Mouse (Mus musculus) cerebellum, adult 2 months (tissue): ENCODE measurements around the gene Synm. TPM values are rescaled to one million over a fixed set of nuclear protein-coding genes. Genes with fewer than 3 reads are reported as not detected.
A peak's percentile ranks its signal among the peaks of the same experiment; 100 is the strongest.

ENCODE experiments used
- DNase-seq, 2 experiments: peaks; one replicate each; pipeline ENCODE4 v3.0.0; 2021
- H3K27ac ChIP-seq: fragments of 200-500 bp; 2 replicates; pipeline ENCODE4 v1.5.1; 2012; ENCODE audit warnings: low read length, control low read depth, inconsistent platforms; ENCODE audit not compliant: insufficient read depth
- H3K27me3 ChIP-seq: fragments of 200-500 bp; 2 replicates; pipeline ENCODE4 v1.6.1; 2012; ENCODE audit warnings: inconsistent platforms, mild to moderate bottlenecking, low read length, moderate library complexity; ENCODE audit not compliant: control insufficient read depth, insufficient read depth
- H3K4me1 ChIP-seq: fragments of 200-500 bp; 2 replicates; pipeline ENCODE4 v1.6.1; 2011; ENCODE audit warnings: low read length; ENCODE audit not compliant: control insufficient read depth, insufficient read depth
- H3K4me3 ChIP-seq: fragments of 200-500 bp; replicated peaks from 2 replicates; pipeline ENCODE3; 2011; ENCODE audit warnings: mild to moderate bottlenecking, low read depth, low read length, control low read depth; ENCODE audit not compliant: insufficient read depth
- CTCF ChIP-seq: fragments of 200-500 bp; IDR thresholded peaks from 2 replicates; pipeline ENCODE4 v1.5.1; 2011; ENCODE audit warnings: low read depth, mild to moderate bottlenecking, control low read depth, low read length, moderate library complexity, borderline replicate concordance; ENCODE audit not compliant: insufficient read depth
- POLR2A ChIP-seq: fragments of 200-500 bp; IDR thresholded peaks from 2 replicates; pipeline ENCODE4 v1.6.1; 2011; ENCODE audit warnings: low read length, control low read depth, borderline replicate concordance; ENCODE audit not compliant: insufficient read depth
- WGBS: fragments of 180-500 bp; shearing (Covaris S2); methylation state at CpG from one replicate; pipeline ENCODE4 v1.1.7; 2018; 5-methylcytosine and 5-hydroxymethylcytosine counted together
- polyA plus RNA-seq: library from polyadenylated mRNA; depleted of rRNA; stranded (reverse); fragments of >200 nt; gene quantifications from 2 replicates; pipeline ENCODE4 v1.2.3, GENCODE M21; 2012

Gene Synm
- polyA plus RNA-seq, 1 experiment: 10.4 TPM

DNA sequence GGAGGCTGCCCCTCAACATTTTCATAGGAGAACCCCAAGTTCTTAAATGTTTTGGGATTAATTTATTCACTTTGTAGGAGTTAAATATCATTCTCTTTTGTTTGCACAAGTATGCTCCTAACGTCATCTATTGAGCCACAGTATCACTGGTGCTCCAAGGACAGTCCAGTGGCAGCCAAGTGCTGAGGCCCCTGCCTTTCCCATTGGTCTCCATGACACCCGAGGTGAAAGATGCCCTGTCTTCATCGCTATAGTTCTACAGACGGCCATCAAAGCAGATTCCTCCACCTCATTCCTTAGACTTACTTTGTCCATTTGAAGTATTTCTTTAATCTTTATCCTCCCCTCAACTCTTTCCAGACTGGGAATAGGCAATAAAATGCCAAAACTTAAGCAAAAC lies 35.0 kb downstream of the Synm start:
- TF ChIP-seq CTCF (no peak), POLR2A (no peak)

DNA sequence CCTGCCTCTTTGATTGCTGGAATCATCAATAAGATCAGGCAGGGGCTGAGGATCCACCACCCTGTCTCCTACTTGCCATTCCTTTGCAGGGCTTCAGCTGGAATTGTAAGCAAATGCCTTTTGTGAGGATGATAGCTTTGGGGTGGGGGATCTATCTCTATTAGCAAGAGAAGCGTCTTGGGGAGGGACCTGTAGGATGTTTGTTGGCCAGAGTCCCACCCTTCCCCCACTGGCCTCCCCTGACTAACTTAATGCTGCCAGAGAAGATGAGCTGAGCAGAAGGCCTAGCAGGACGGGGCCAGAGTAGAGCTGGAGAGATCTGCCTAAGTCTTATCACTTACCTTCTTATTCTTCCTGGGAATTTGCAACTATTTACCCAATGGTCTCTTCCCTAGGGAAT lies 37.4 kb downstream of the Synm start:
- Histone ChIP-seq H3K4me1 (no peaks in the 10 kb centered on the region), H3K4me3 (no peak overlapping the region), H3K27ac (no peak overlapping the region), H3K27me3 (no peaks in the 10 kb centered on the region)
- TF ChIP-seq CTCF (no peak), POLR2A (no peak)
- WGBS: 35% methylated on average over 2 of the region's 2 CpGs
- no peak for DNase-seq

More for the DNA sequence above, 35.0 kb downstream of the Synm start:
- 72% methylated on average over 4 of the region's 4 CpGs for WGBS
- Histone ChIP-seq H3K27ac (no peak overlapping the region), H3K4me3 (no peak overlapping the region), H3K27me3 (no peaks in the 10 kb centered on the region), H3K4me1 (no peaks in the 10 kb centered on the region)
- no peak for DNase-seq

DNA sequence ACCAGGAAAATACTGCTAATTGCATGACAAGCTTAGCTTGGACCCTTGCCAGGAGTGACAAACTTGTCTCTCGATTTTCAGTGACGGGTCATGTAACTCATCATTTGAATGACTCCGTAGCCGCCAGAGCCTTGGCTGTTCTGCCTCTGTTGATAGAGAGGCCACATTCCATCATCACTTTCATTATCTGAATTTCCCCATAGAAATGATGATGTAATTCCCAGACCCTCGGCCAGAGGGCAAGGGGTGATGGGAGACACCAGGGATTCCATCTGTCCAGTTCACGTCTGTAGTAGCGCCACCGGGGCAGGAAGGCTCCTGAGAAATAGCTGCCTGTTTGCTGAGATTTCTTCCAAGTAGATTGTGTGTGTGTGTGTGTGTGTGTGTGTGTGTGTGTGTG lies 40.7 kb downstream of the Synm start:
- TF ChIP-seq CTCF: no peak
- no peak for TF ChIP-seq POLR2A
- no peak for DNase-seq
- 41% methylated on average over 8 of the region's 8 CpGs for WGBS

DNA sequence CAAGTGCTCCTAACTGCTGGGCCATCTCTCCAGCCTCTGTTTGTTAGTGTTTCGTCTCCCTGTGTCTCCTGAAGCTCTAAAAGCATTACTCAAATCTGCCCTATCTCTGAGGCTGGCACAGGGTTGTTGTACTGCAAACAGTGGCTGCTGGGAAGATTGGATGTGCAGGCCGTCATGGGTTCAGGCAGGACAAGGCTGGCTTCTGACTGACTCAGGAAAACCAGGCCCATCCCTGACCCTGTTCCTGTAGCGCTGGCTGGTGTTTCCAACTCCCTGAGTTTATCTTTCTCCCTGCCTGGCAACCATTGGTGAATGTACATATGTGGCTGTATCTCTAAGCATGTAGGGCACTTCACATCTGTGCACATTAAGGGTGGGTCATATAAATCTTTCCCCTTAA lies 42.0 kb downstream of the Synm start:
- DNase-seq: no peak
- no peaks in the 10 kb centered on the region for H3K27me3 ChIP-seq

More for the DNA sequence above, 40.7 kb downstream of the Synm start:
- H3K4me3 ChIP-seq: no peak overlapping the region
- H3K27me3 ChIP-seq: no peaks in the 10 kb centered on the region
- H3K4me1 ChIP-seq: no peaks in the 10 kb centered on the region
- no peak overlapping the region for H3K27ac ChIP-seq

DNA sequence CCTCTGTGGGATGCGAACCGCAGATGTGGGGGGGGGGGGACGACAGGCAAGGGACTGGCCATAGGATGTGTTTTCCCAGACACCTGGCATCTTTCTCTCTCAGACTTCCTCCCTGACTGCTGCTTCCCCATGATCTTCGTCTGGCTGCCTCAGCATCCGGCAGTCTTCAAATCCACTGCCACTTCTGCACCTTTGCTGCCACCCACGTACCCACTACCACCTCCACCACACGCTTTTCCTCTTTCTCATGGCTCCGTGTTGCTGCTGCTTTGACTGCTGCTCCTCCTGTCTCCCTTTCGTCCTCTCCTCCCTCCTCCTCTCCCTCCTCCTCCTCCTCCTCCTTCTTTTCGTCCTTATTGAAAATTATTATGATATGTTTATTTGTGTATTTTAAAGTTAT lies 42.6 kb downstream of the Synm start:
- Histone ChIP-seq H3K4me3 (no peak overlapping the region), H3K4me1 (no peaks in the 10 kb centered on the region), H3K27ac (no peak overlapping the region), H3K27me3 (no peaks in the 10 kb centered on the region)
- no peak for DNase-seq
- WGBS: 88% methylated on average over 10 of the region's 10 CpGs
- TF ChIP-seq POLR2A (no peak), CTCF (no peak)

More for the DNA sequence above, 42.0 kb downstream of the Synm start:
- no peak for TF ChIP-seq POLR2A
- H3K4me1 ChIP-seq: no peaks in the 10 kb centered on the region
- no peak overlapping the region for H3K27ac ChIP-seq
- no peak overlapping the region for H3K4me3 ChIP-seq
- 87% methylated on average over 3 of the region's 3 CpGs for WGBS

DNA sequence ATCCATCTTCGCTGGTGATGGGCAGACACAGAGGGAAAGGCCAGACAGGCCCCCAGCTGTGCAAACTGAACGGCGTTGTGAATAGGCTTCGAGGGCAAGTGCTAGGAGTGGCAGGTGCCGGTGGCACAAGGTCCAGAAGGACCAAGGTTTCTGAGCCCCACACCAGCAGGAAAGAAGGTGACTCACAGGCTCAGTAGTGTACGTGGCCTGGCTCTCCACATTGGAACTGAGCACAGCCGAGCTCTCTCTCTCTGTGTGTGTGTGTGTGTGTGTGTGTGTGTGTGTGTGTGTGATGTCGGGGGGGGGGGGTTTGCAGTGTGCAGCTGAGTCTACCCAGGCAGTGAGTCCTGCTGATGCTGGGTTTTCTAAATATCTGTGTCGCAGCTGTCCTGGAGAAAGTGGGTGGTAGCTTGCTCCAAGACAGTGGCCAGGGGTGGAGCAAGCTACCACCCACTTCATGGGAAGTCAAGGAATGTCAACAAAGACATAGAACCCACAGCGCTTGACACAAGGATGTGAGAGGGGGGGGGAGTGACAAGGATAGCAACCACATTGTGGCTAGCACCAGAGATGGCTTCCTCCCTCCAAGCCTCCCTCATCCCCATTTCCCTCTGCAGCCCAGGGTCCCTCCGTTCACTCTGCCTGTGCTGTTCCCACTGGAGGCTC lies 43.2 kb downstream of the Synm start:
- no peak for TF ChIP-seq CTCF
- TF ChIP-seq POLR2A: no peak
- no peak for DNase-seq
- no peak overlapping the region for H3K4me3 ChIP-seq
- WGBS: 52% methylated on average over 11 of the region's 11 CpGs
- H3K4me1 ChIP-seq: no peaks in the 10 kb centered on the region
- no peak overlapping the region for H3K27ac ChIP-seq
- H3K27me3 ChIP-seq: no peaks in the 10 kb centered on the region

DNA sequence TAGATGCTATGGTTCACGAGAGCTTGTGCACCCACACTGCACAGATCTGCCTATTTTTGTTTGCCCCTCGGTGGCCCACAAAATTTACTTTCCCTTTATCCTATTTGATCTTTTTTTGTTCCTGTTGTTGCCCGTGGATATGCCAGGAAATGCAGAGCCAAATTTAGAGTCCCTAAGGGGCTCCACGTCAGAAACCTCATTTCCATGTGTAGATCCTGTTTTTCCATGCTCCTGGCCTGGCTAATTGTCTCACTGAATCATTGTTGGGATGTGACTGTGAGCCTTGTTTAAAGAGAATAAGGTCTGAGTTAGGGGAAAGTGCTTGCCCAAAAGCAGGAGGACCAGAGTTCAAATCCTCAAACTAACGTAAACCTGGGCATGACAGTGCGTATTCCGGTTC lies 44.4 kb downstream of the Synm start:
- no peak for DNase-seq
- no peaks in the 10 kb centered on the region for H3K4me1 ChIP-seq
- H3K4me3 ChIP-seq: no peak overlapping the region
- 69% methylated on average over 7 of the region's 7 CpGs for WGBS
- no peaks in the 10 kb centered on the region for H3K27me3 ChIP-seq
- no peak overlapping the region for H3K27ac ChIP-seq
- TF ChIP-seq POLR2A (no peak), CTCF (no peak)

DNA sequence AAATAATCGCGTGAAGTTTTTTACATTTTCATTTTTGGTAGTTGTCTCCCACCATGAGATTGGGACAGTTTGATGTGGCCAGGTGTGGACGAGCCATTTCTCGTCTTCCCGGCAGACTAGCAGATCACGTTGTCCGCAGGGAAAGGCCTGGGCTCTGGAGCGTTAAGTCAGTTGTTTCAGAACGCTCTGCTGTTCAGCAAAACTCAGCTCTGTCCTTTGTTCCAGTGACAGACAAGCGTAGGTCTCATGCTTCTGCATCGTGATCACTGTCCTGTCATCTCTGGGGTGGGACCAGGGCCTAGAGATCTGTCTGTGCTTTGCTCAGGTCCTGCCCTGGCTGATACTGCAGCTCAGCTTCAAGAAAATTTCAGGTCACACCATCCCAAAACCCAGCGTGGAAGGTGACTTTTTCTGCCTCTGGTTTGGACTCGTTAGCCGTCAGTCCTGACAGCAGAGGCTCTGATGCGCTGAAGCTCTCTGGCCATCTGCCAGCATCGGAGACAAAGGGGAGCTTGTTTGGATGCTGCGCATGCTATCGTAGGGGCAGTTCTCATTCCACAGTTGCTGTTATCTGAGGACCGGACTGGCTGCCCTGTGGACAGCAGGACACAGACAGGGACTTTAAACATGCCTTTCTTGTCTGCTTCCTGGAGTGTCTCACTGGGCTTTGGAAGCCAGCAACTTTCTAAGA lies 45.6 kb downstream of the Synm start:
- H3K27me3 ChIP-seq: no peaks in the 10 kb centered on the region
- peak; percentile 24 to 37 for DNase-seq
- peak overlapping the region; percentile 37; the same call in 1 of the 2 replicates for H3K27ac ChIP-seq
- WGBS: 33% methylated on average over 19 of the region's 19 CpGs
- no peak overlapping the region for H3K4me3 ChIP-seq
- no peaks in the 10 kb centered on the region for H3K4me1 ChIP-seq
- TF ChIP-seq POLR2A (no peak), CTCF (no peak)
